Mouse (Mus musculus) brown adipose tissue, adult 24 weeks (tissue): ENCODE measurements around the gene Ttll5. TPM values are rescaled to one million over a fixed set of nuclear protein-coding genes. Genes with fewer than 3 reads are reported as not detected.

ENCODE experiments used
- H3K27ac ChIP-seq: fragments of 200-500 bp; replicated peaks from 2 replicates; pipeline ENCODE4 v1.5.1; 2012; ENCODE audit warnings: low read depth, mild to moderate bottlenecking, low read length
- H3K4me1 ChIP-seq: fragments of 200-500 bp; 2 replicates; pipeline ENCODE4 v1.6.1; 2012; ENCODE audit warnings: low read length, mixed read lengths; ENCODE audit not compliant: control insufficient read depth, insufficient read depth, insufficient read length
- H3K4me3 ChIP-seq: fragments of 200-500 bp; 2 replicates; pipeline ENCODE4 v1.5.1; 2012; ENCODE audit warnings: low read depth, mild to moderate bottlenecking, low read length, moderate library complexity; ENCODE audit not compliant: insufficient read depth
- polyA plus RNA-seq: library from polyadenylated mRNA; stranded (reverse); fragments of >200 nt; gene quantifications from 2 replicates; pipeline ENCODE4 v1.2.4, GENCODE M21; 2012; ENCODE audit not compliant: missing spikeins, insufficient read depth, insufficient read length

Ttll5 gene
- polyA plus RNA-seq, 1 experiment: 12.2 TPM

- Histone ChIP-seq H3K4me1 (peaks cover 5% of the 10 kb centered on the region; the same call in 1 of the 2 replicates), H3K27ac (no peak overlapping the region), H3K4me3 (no peak overlapping the region)
Measured at GRCm38 (mm10) chr12:85986540-85987443, 162.3 kb downstream of the Ttll5 start.

- Histone ChIP-seq H3K4me1 (peaks cover 5% of the 10 kb centered on the region; the same call in 1 of the 2 replicates), H3K4me3 (no peak overlapping the region), H3K27ac (no peak overlapping the region)
Measured at GRCm38 (mm10) chr12:85987444-85987889, 163.0 kb downstream of the Ttll5 start.

- H3K4me1 ChIP-seq: peaks cover 5% of the 10 kb centered on the region; the same call in 1 of the 2 replicates
- no peak overlapping the region for H3K4me3 ChIP-seq
- H3K27ac ChIP-seq: no peak overlapping the region
Measured at GRCm38 (mm10) chr12:85988121-85988520, 163.7 kb downstream of the Ttll5 start.

- Histone ChIP-seq H3K27ac (no peak overlapping the region), H3K4me3 (no peak overlapping the region), H3K4me1 (peaks cover 5% of the 10 kb centered on the region; the same call in 1 of the 2 replicates)
Measured at GRCm38 (mm10) chr12:85988818-85989377, 164.4 kb downstream of the Ttll5 start.

GRCm38 (mm10) chr12:85992013-85992837 lies 167.8 kb downstream of the Ttll5 start:
- Histone ChIP-seq H3K4me1 (no peaks in the 10 kb centered on the region), H3K27ac (no peak overlapping the region), H3K4me3 (no peak overlapping the region)

GRCm38 (mm10) chr12:85992838-85993234 lies 168.4 kb downstream of the Ttll5 start:
- H3K4me3 ChIP-seq: no peak overlapping the region
- H3K27ac ChIP-seq: no peak overlapping the region
- H3K4me1 ChIP-seq: no peaks in the 10 kb centered on the region

- no peak overlapping the region for H3K27ac ChIP-seq
- H3K4me3 ChIP-seq: no peak overlapping the region
- H3K4me1 ChIP-seq: no peaks in the 10 kb centered on the region
Measured at GRCm38 (mm10) chr12:85993790-85994360, 169.4 kb downstream of the Ttll5 start.

GRCm38 (mm10) chr12:86000641-86001073 lies 176.2 kb downstream of the Ttll5 start:
- no peak overlapping the region for H3K27ac ChIP-seq
- no peak overlapping the region for H3K4me3 ChIP-seq
- H3K4me1 ChIP-seq: no peaks in the 10 kb centered on the region

GRCm38 (mm10) chr12:86001120-86001655 lies 176.7 kb downstream of the Ttll5 start:
- Histone ChIP-seq H3K27ac (no peak overlapping the region), H3K4me1 (no peaks in the 10 kb centered on the region)

GRCm38 (mm10) chr12:86004627-86005026 lies 180.2 kb downstream of the Ttll5 start:
- Histone ChIP-seq H3K4me1 (no peaks in the 10 kb centered on the region; the same call in 1 of the 2 replicates), H3K27ac (no peak overlapping the region), H3K4me3 (no peak overlapping the region)

More at GRCm38 (mm10) chr12:86001120-86001655, 176.7 kb downstream of the Ttll5 start:
- H3K4me3 ChIP-seq: no peak overlapping the region

- Histone ChIP-seq H3K4me1 (no peaks in the 10 kb centered on the region; the same call in 1 of the 2 replicates), H3K27ac (no peak overlapping the region)
Measured at GRCm38 (mm10) chr12:86007377-86007776, 182.9 kb downstream of the Ttll5 start.

GRCm38 (mm10) chr12:86010656-86011055 lies 186.2 kb downstream of the Ttll5 start:
- H3K4me1 ChIP-seq: no peaks in the 10 kb centered on the region; the same call in 1 of the 2 replicates
- H3K27ac ChIP-seq: no peak overlapping the region
- no peak overlapping the region for H3K4me3 ChIP-seq

More at GRCm38 (mm10) chr12:86007377-86007776, 182.9 kb downstream of the Ttll5 start:
- no peak overlapping the region for H3K4me3 ChIP-seq

- Histone ChIP-seq H3K4me3 (no peak overlapping the region), H3K27ac (no peak overlapping the region), H3K4me1 (no peaks in the 10 kb centered on the region; the same call in 1 of the 2 replicates)
Measured at GRCm38 (mm10) chr12:86012195-86012594, 187.7 kb downstream of the Ttll5 start.

- H3K4me1 ChIP-seq: no peaks in the 10 kb centered on the region
- H3K4me3 ChIP-seq: no peak overlapping the region
- no peak overlapping the region for H3K27ac ChIP-seq
Measured at GRCm38 (mm10) chr12:86014174-86014573, 189.7 kb downstream of the Ttll5 start.
